Mouse (Mus musculus): Measurements from ENCODE around the gene Trim44. TPM values are rescaled to one million over a fixed set of nuclear protein-coding genes. Genes with fewer than 3 reads are reported as not detected.

Trim44 gene
- polyA plus RNA-seq, 1 experiment from 2014 or later: 34.5 TPM

DNA sequence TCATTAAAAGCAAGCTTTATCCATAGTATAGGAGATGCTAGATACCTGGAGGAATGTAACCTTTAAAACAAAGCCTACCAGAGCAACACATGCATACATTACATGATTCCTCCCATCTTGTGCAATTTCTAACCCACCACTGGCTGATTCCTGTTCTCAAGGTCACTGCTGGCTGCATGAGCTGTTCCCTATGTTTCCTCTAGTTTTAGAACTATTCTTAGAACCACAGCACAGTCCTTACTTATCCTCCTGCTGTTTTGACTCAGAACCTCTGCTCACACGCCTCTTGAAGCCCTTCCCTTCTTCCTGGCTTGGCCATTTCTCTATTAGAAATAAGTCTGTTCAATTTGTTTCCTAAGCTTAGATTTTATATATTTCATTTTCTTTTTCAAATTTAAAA lies 28.7 kb downstream of the Trim44 start:
- Histone ChIP-seq H3K4me1 (peaks cover 14% of the 10 kb centered on the region), H3K27ac (no peak overlapping the region), H3K4me3 (no peak overlapping the region), H3K36me3 (peaks cover 23% of the 10 kb centered on the region), H3K4me2 (replicated peaks) (no peak overlapping the region), H3K9ac (no peak overlapping the region), H3K27me3 (no peaks in the 10 kb centered on the region), H3K9me3 (peaks cover 3% of the 10 kb centered on the region; the same call in 1 of the 2 replicates)
- 81% methylated on average over 1 of the region's 1 CpGs for WGBS
- no peak for ATAC-seq (ENCODE audit: low FRiP score, low read depth)

GRCm38 (mm10) chr2:102378381-102378780 lies 29.2 kb downstream of the Trim44 start:
- Histone ChIP-seq H3K4me1 (peaks cover 8% of the 10 kb centered on the region), H3K27me3 (no peaks in the 10 kb centered on the region), H3K36me3 (peaks cover 23% of the 10 kb centered on the region), H3K27ac (no peak overlapping the region), H3K4me3 (no peak overlapping the region), H3K4me2 (replicated peaks) (no peak overlapping the region), H3K9me3 (peaks cover 3% of the 10 kb centered on the region; the same call in 1 of the 2 replicates), H3K9ac (no peak overlapping the region)
- no peak for ATAC-seq (ENCODE audit: low FRiP score, low read depth)
- 96% methylated on average over 1 of the region's 1 CpGs for WGBS

GRCm38 (mm10) chr2:102377370-102377769 lies 30.3 kb downstream of the Trim44 start:
- Histone ChIP-seq H3K27me3 (no peaks in the 10 kb centered on the region), H3K4me3 (no peak overlapping the region), H3K4me2 (replicated peaks) (no peak overlapping the region), H3K9me3 (peaks cover 3% of the 10 kb centered on the region; the same call in 1 of the 2 replicates), H3K36me3 (peaks cover 23% of the 10 kb centered on the region), H3K9ac (no peak overlapping the region), H3K27ac (no peak overlapping the region), H3K4me1 (peaks cover 7% of the 10 kb centered on the region)
- WGBS: 91% methylated on average over 2 of the region's 2 CpGs
- ATAC-seq (ENCODE audit: low FRiP score, low read depth): no peak

DNA sequence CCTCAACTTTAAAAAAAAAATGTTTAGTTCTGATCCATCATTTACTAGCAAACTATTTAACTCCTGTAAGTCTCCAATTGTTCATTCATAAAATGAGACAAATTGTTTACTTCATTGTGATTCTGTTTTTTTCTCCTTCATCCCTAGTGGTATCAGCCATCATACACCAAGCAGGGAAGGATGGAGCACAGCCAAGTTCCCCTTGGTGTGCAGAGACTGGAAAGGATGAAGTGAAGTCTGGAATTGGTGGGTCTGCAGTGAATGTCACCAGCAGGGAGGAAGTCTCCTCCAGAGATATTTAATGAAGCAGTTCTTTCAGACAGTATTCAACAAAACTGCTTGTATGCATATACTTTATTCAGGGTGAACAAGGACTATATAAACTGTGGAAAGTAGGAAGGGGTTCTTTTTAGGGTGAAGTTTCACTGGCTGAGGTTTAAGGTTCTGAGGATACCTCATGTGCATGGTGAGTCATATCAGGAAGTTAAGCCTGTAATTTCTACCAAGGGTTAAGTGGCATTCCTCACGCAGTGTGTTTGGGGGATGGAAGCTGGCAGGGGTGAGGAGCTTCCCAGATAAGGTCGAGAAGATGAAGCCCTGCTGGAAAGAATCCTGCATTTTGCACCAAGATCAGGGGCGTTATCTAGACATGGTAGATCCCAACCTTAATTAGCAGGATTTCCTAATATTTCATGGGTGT lies 34.1 kb downstream of the Trim44 start:
- ATAC-seq (ENCODE audit: low FRiP score, low read depth): no peak
- peaks cover 15% of the 10 kb centered on the region for H3K36me3 ChIP-seq
- H3K4me1 ChIP-seq: no peaks in the 10 kb centered on the region
- no peak overlapping the region for H3K4me3 ChIP-seq
- H3K27me3 ChIP-seq: no peaks in the 10 kb centered on the region
- peaks cover 3% of the 10 kb centered on the region; the same call in 1 of the 2 replicates for H3K9me3 ChIP-seq
- H3K9ac ChIP-seq: no peak overlapping the region
- WGBS: 79% methylated on average over 3 of the region's 3 CpGs
- no peak overlapping the region for H3K4me2 ChIP-seq (replicated peaks)
- no peak overlapping the region for H3K27ac ChIP-seq

DNA sequence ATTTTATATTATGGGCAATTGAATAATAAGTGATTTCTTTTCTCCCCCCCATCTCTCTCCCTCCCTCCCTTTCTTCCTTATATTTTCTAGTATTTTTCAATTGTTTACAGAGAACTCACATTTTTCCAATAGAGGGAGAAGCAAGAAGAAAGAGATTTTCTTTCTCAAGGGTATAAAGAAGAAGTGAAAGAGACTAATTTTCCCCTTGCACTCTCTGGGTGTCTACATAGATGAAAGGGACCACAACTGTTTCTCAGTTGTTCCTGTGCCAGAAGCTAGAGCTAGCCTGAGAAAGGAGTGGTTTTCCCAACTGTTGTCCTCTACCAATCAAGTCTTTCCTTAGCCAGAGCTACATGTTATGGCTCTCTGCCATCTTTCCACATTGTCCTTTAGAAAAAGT lies 34.9 kb downstream of the Trim44 start:
- no peak overlapping the region for H3K4me2 ChIP-seq (replicated peaks)
- peaks cover 3% of the 10 kb centered on the region; the same call in 1 of the 2 replicates for H3K9me3 ChIP-seq
- H3K9ac ChIP-seq: no peak overlapping the region
- no peak overlapping the region for H3K4me3 ChIP-seq
- H3K36me3 ChIP-seq: peaks cover 14% of the 10 kb centered on the region
- H3K4me1 ChIP-seq: no peaks in the 10 kb centered on the region
- ATAC-seq (ENCODE audit: low FRiP score, low read depth): no peak
- H3K27me3 ChIP-seq: no peaks in the 10 kb centered on the region
- H3K27ac ChIP-seq: no peak overlapping the region

DNA sequence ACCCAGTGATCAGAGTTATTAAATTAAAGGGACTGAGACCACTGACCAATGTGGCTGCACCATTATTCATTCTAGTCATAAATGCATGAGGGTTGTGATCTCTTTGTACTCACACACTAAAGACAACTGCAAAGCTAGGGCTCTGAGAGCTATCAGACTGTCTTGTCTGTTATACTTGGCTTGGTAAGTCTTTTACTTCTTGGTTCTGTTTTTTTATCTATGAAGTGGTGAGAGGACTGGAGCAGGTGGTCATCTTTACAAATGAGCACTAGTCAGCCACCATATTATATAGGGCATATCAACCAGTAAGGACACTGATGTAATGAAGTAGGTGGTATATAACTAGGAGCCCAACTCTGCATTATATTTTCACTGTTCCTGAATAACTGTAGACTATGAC lies 36.3 kb downstream of the Trim44 start:
- H3K9me3 ChIP-seq: no peaks in the 10 kb centered on the region

GRCm38 (mm10) chr2:102365983-102366545 lies 41.6 kb downstream of the Trim44 start:
- 88% methylated on average over 7 of the region's 7 CpGs for WGBS
- Histone ChIP-seq H3K4me1 (no peaks in the 10 kb centered on the region), H3K9me3 (no peaks in the 10 kb centered on the region), H3K4me3 (no peak overlapping the region), H3K27ac (no peak overlapping the region), H3K36me3 (peaks cover 5% of the 10 kb centered on the region; the same call in 1 of the 2 replicates), H3K9ac (no peak overlapping the region), H3K4me2 (replicated peaks) (no peak overlapping the region), H3K27me3 (no peaks in the 10 kb centered on the region)
- no peak for ATAC-seq (ENCODE audit: low FRiP score, low read depth)

More for the DNA sequence above, 36.3 kb downstream of the Trim44 start:
- no peak for ATAC-seq (ENCODE audit: low FRiP score, low read depth)
- Histone ChIP-seq H3K27me3 (no peaks in the 10 kb centered on the region), H3K4me1 (no peaks in the 10 kb centered on the region), H3K9ac (no peak overlapping the region), H3K27ac (no peak overlapping the region), H3K4me2 (replicated peaks) (no peak overlapping the region), H3K36me3 (peaks cover under 1% of the 10 kb centered on the region), H3K4me3 (no peak overlapping the region)

DNA sequence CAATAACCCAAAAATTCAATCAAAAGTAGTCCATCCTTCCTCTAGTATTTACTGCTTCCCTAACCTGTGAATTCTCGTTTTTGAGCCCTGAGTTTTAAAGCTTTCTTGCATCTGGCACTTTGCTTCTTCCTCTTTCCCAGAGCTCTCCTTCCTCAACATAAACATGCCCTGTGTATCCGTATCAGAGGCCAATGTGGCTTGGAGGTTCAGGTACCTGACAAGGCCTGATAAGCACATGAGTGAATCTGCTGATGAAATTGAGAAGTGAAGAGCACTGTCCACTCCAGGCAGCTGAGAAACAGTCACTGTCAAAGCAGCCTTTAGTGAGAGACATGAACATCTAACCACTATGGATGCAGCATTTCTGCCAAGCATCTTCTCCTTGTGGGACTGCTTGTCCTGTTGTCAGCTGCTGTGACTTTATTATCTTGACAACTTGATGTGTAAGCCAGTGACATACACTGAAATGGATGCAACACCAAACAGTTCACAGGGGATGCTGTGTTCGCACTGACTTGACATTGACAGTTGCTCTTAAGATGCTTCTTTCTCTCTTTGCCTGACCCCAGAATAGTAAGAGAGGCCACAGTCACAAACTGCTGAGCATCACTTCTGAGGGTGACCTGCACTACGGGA lies 42.9 kb downstream of the Trim44 start:
- H3K27me3 ChIP-seq: no peaks in the 10 kb centered on the region
- no peak overlapping the region for H3K4me2 ChIP-seq (replicated peaks)
- no peak overlapping the region for H3K9ac ChIP-seq
- 82% methylated on average over 4 of the region's 4 CpGs for WGBS
- peaks cover 5% of the 10 kb centered on the region; the same call in 1 of the 2 replicates for H3K36me3 ChIP-seq
- ATAC-seq (ENCODE audit: low FRiP score, low read depth): no peak
- no peak overlapping the region for H3K27ac ChIP-seq
- H3K4me1 ChIP-seq: no peaks in the 10 kb centered on the region
- no peak overlapping the region for H3K4me3 ChIP-seq
- no peaks in the 10 kb centered on the region for H3K9me3 ChIP-seq

- H3K36me3 ChIP-seq: peaks cover 5% of the 10 kb centered on the region; the same call in 1 of the 2 replicates
- no peaks in the 10 kb centered on the region for H3K9me3 ChIP-seq
- 85% methylated on average over 1 of the region's 1 CpGs for WGBS
- no peak overlapping the region for H3K4me2 ChIP-seq (replicated peaks)
- ATAC-seq (ENCODE audit: low FRiP score, low read depth): no peak
- H3K27ac ChIP-seq: no peak overlapping the region
- no peaks in the 10 kb centered on the region for H3K27me3 ChIP-seq
- no peaks in the 10 kb centered on the region for H3K4me1 ChIP-seq
- no peak overlapping the region for H3K9ac ChIP-seq
- H3K4me3 ChIP-seq: no peak overlapping the region
Observed at GRCm38 (mm10) chr2:102362896-102363530, 44.6 kb downstream of the Trim44 start.

DNA sequence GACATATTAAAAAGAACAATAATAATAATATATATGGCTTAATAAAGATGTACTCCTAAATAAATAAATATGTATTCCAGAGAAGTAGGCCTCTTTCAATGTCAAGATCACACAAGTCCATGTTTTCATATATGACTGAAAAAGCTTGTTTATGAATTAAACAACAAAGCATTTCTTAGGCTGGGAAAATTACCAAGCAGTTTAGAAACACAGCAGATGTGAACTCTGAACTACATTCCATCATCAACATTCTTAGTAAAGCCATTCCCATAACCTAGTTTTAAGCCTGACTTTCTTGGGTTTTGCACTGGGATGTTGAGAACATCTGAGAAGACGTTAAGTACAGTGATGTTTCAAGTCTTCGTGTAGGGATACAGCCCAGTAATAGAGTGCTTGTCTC lies 45.4 kb downstream of the Trim44 start:
- H3K27me3 ChIP-seq: no peaks in the 10 kb centered on the region
- 78% methylated on average over 2 of the region's 2 CpGs for WGBS
- no peak overlapping the region for H3K9ac ChIP-seq
- no peak overlapping the region for H3K4me3 ChIP-seq
- no peak for ATAC-seq (ENCODE audit: low FRiP score, low read depth)
- H3K9me3 ChIP-seq: no peaks in the 10 kb centered on the region
- no peaks in the 10 kb centered on the region for H3K4me1 ChIP-seq
- H3K36me3 ChIP-seq: peaks cover 7% of the 10 kb centered on the region
- H3K27ac ChIP-seq: no peak overlapping the region
- H3K4me2 ChIP-seq (replicated peaks): no peak overlapping the region

GRCm38 (mm10) chr2:102356879-102357695 lies 50.5 kb downstream of the Trim44 start:
- no peaks in the 10 kb centered on the region for H3K27me3 ChIP-seq
- H3K9me3 ChIP-seq: no peaks in the 10 kb centered on the region
- no peak overlapping the region for H3K4me3 ChIP-seq
- no peak overlapping the region for H3K9ac ChIP-seq
- H3K4me2 ChIP-seq (replicated peaks): no peak overlapping the region
- H3K4me1 ChIP-seq: no peaks in the 10 kb centered on the region
- no peak for ATAC-seq (ENCODE audit: low FRiP score, low read depth)
- no peak overlapping the region for H3K27ac ChIP-seq
- H3K36me3 ChIP-seq: peaks cover 28% of the 10 kb centered on the region
- WGBS: 97% methylated on average over 7 of the region's 7 CpGs

Data from limb, embryonic 13.5 days (tissue).